Mouse (Mus musculus) ZHBTc4 (cell line): ENCODE results near the gene Gm9972.
A peak's percentile ranks its signal among the peaks of the same experiment; 100 is the strongest.

Source experiments
- DNase-seq: peaks from one replicate; pipeline ENCODE4 v3.0.0-alpha.2; 2011; ENCODE audit warnings: low read depth, low spot score

Gene Gm9972

DNA sequence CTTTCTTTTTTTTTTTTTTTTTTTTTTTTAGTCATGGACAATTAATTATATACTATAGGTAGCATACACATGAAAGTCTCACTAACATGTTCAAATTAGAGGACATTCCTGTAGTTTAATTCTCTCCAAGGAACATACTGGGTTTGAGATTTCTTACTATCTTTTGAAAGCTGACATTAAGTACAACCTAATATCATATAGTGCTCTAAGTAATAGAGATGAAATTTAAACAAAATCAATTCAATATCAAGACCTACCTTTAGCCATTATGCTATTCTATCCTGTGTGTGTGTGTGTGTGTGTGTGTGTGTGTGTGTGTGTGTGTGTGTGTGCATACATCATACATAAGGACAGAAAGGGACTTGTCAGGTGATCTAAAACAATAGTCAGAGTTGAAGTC is at the start of gene Gm9972:
Gene Gm9972, plus strand, starts transcription at position 301 of the 400 bp plus-strand sequence.
- DNase-seq = no peak

DNA sequence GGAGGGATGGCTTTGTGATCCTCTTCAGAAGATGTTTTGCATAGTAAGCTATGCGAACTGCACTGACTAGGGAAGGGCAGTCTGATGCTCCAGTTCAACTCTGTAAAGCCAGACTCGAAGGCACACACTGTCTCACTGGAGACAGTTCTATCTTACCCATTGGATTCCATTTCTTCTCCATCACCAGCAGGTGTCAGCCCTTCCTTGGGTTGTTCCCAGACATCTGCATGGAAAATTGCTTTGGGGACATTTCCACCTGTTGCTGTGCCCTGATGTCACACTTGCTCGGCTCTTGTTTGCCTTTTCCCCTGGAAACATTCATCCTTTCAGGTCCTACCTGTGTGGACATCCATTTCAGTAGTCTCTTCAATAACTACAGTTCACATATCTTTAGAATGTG is 36.4 kb upstream of the Gm9972 start:
- peak; percentile 28 for DNase-seq

DNA sequence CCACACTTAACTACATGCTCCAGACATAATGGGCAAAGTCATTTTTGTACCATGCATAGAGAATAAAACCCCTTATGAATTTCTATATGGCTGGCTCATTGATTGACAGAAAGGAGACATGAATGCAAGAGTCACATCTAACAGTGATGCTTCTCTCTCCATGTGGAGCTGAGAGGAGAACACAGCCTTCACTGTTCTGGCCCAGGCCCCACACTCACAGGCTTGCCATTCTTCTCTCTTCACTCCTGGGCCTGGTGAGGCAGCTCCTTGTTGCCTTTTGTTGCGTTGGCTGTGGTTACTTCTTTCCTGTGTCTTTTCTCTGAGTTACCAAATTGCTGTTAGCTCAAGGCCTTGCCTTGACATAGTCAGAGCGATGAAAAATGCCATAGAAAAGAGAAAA is 23.6 kb upstream of the Gm9972 start:
- no peak for DNase-seq

DNA sequence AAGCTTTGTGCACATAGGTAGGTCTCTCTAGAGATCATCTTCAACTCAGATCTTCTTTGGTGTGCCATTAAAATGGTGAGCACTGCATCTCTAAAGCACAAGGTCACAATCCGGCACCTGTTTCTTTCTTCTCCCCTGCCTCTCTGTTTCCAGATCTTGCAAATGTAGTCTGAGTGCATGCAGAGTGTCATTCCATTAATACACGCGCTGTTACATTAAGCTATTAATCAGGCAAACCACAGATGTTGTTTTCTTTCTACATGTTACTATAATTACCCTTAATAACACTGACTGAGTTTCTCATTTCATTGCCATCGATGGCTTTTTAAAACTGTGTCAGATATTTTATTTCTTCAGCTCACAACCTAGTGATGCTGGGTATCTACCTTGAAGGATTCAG is 22.6 kb upstream of the Gm9972 start:
- no peak for DNase-seq

DNA sequence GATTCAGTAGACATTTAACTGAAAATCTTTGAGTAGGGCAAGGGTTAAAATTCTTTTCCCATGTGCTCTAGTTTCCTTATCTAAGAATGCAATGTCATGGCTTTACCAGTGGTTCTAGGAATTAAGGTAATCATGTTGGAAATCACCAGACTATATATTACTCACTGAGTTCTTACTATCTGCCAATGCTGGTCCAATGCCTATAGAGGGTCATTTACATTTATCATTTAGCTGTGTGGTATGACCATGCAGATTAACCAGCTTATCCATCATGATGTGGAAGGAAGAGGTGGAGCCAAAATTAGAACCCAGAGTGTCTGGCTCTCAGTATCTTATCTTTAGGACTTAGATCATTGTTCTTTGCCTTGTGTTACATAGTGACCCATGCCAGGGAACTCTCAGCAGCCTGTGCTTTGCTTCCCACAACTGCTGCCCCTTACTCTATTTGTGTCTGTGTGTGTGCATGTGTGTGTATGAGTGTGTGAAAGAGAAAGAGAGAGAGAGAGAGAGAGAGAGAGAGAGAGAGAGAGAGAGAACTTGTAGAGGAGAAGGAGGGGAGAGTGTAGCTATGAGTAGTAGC is 12.3 kb upstream of the Gm9972 start:
- DNase-seq = no peak

DNA sequence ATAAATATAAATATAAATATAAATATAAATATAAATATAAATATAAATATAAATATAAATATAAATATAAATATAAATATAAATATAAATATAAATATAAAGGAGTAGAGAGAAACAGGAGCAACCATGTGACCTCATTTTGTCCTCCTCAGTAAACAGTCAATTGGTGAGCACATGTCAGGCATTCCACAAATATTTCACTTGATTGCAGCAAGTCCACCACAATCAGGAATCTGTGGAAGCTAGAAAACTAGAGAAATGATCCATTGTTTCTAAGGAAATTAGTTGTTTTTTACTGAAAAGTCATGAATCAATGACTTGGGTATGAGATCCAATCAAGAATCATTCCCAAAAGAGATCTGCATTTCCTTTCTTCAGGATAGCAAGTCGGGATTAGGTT is 5.7 kb upstream of the Gm9972 start:
- peak; percentile 9 for DNase-seq

DNA sequence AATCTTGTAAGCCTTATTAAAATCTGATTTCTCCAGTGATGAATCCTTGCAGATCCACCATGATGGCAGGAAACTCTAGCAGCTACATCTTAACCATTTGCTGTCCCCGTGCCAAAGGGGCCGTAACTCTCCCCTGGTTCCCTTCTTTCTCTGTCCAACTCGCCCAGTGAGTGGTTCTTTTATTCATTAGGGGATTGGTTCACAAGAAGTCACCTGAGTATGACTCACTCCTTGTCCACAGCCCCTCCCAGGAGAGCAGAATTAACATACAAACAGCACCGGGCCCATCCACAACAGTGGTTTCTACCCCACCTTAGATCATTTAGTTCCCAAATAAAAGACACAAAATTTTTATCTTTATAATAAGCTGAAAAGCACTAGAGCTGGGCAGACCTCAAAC is 3.4 kb upstream of the Gm9972 start:
- DNase-seq = peak; percentile 11

DNA sequence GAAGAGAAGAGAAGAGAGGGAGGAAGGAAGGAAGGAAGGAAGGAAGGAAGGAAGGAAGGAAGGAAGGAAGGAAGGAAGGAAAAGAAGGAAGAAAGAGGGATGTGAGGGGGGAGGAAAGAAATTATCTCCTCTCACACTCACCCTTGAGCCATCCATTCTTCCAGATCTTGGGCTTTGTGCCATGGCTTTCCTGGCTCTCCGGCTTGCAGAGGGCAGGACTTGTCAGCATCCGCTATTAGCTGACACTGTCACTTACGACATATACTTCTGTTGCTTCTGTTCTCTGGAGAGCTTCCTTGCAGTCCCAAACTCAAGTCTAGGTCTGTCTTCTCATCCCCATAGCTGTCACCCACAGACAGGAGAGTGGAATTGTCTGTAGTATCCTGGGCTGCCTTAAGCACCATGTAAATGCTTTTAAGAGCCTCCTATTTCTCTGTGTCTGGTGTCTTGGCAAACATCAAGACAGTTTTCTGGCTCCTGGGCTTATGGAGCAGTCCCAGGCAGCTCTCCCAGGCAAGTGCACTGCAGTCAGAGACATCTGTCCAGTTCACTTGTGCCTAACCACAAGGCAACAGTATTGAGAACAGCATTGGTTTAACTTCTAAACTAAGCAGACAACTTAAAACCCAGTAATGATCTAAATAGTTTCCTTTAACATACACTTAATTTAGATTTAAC is 10.5 kb downstream of the Gm9972 start:
- DNase-seq = no peak

DNA sequence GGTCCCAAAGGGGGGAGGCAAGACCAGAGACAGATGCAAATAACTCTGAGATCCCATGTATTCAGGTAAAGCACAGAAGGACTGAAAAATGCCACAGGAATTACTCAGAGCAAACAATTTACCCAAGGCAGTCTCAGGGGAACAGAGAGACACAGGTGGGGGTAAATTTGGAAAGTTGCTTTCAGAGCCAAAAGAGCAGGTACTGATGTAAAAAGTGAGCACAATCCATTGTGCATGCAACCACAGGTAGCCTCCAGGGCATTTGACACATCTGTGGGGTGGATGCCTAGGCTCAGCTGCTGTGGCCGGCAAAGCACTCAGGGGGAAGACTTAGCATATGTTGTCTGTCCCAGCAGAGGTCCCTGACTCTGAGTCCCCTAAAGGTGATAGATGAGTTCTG is 13.8 kb downstream of the Gm9972 start:
- no peak for DNase-seq

DNA sequence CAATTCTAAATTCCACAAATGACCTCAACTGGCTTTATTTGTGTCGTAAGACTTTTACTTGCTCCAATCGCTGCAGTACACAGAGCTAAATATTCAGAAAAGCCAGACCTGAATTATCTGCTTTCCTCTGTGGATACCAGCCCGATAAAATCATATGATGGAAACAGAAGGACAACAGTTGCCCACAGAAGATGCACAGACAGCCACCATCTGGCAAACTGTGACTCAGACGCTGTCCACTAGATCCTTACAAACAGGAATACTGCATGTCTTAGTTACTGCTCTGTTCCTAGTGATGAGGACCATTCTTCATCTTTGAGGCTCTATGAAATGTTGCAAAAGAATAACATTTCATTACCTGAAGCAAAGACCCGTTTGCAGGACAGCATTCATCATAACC is 19.4 kb downstream of the Gm9972 start:
- DNase-seq = no peak

DNA sequence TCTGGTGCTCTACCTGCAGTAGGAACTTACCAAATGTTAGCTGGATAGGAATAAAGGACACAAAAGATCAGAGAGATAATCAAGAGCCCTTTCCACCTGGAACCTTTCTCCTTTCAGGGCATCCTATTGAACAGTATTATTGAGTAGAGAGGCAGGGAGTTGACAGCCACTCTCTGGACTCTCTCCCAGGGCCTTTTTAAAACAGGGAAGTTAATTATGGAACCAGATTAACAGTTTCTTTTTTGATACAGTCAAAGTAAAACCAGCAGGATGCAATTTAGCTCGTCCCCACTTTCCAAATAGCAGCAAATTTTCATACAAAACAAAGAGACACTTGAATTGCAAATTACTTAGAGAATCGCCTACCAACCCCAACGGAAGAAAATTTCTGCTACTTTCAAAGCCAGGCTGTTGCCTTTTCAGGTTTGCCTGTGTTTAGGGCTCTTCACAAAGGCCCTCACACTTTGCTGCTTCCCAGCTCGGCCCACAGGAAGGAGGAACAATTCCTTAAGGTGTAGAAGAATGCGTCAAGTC is 24.0 kb downstream of the Gm9972 start:
- peak; percentile 34 for DNase-seq

DNA sequence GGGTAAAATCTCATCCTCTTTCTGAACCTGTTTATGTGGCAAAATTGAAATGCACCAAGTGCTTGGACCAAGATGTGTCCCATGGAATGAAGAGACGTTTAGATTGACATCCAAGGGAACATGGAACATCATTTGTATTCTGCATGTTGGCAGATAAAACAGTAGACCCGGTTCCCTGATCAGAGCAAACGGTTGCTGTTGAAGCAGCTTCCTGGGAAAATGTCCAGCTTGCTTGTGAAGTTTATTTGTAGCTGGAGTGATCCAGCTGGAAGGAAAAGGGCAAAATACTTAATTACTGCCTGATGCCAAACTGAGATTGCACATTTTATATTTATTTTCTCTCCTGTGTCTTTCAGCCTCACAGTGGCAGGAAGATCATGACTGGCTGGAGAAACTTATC is 26.7 kb downstream of the Gm9972 start:
- DNase-seq = no peak

DNA sequence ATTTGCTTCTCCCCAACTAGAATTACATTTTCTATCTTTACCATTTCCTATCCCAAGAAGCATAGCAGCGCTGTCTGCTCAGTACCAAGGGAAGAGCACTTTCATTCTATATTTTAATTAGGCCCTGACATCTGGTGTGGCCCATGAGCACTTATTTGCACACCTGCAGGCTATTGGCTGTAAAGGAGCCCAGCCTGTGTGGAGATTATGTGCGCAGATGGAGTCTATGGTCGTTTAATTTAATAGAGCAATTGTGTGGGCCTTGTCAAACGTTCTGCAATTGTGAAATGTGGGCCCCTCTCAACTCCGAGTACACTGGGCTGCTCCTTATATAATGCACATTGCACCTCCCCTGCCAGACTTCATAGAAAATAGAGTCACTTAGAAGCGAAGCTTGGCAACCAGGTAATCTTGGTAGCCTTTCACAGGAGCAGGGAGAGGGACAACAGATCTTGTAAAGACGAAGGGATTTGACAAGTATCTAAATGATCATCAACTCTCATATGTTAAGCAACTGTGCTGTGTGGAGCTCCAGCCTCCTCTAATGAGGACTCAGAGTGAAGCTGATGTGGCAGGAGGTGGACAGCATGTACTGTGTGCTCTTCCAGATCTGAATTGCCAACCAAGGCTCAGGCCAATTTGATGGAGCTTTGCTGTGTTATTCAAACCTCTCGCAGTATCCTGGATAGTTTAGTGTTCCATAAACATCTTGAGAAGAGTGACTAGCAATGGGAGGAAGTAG is 50.9 kb downstream of the Gm9972 start:
- DNase-seq = no peak
